Mouse (Mus musculus) frontal cortex, adult (tissue): ENCODE measurements around the gene Gm29776.

Source experiments
- ATAC-seq: cut with Nextera tagmentation; 2 replicates; pipeline ENCODE4 v1.9.2; 2017; ENCODE audit warnings: mild to moderate bottlenecking, moderate library complexity, mixed read lengths; ENCODE audit not compliant: low TSS enrichment

The Gm29776 gene

GRCm38 (mm10) chr14:54650621-54651454, 47.8 kb downstream of the Gm29776 start:
- peak; percentile 36 for ATAC-seq

DNA sequence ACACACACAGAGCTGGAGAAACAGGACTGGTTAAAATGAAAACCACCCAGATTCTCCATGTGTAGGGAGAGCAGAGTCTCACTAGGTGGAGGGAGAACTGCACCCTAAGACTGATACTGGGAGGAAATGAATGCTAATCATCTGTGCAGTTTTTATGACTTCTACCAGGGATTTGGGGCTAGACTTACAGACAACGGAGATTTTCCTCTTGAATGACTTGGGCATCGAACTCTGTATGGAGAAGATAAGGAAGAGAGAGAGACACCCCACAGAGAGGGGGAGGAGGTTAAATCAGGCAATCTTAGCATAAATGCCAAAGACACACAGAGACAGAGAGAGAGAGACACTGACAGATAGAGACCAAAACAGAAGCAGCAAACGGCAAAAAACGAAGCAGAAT, 50.7 kb downstream of the Gm29776 start:
- no peak for ATAC-seq

DNA sequence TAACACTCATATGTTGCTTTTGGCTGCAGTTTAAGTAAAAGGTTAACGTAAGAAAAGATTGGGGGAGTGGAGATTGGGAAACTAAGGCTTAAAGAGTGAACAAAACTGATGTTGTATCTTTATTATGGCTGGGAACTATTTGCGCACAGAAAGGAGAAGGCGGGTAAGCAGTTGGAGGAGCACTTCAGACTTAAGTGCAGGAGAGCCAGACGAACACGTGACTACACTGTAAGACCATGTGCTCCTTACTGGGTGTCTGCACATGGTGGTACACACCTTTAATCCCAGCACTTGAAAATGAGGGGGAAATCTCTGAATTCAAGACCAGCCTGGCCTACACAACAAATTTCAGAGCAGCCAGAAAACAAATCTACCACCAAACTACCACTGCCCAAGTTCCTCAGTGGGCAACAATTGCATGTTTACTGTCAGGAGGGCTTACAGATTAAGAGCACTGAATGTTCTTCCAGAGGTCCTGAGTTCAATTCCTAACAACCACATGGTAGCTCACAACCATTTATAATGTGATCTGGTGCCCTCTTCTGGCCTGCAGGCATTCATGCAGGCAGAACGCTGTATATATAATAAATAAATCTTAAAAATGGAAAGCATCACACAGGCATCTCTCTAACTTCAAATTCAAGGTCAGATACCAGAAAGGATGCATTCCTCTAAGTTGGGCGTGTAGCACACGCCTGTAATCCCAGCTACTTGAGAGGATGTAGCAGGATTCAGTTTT, 51.6 kb downstream of the Gm29776 start:
- no peak for ATAC-seq

- ATAC-seq, result no peak
These were observed 52.2 kb downstream of the Gm29776 start for GRCm38 (mm10) chr14:54646455-54646854.

GRCm38 (mm10) chr14:54644294-54644693, 54.3 kb downstream of the Gm29776 start:
- ATAC-seq, result no peak

- ATAC-seq, result no peak
These were observed 55.6 kb downstream of the Gm29776 start for GRCm38 (mm10) chr14:54643011-54643410.
